Mouse (Mus musculus): Measurements from ENCODE around the gene Itgb7.

GRCm38 (mm10) chr15:102222386-102222785 lies 9.4 kb downstream of the Itgb7 start:
- no peak for TF ChIP-seq CTCF (IDR thresholded peaks at IDR 0.05; ENCODE audit: low read depth, low read length)
- TF ChIP-seq POLR2A (IDR thresholded peaks at IDR 0.05; ENCODE audit: extremely low read depth, insufficient read depth, low read length): no peak
